Mouse (Mus musculus) urinary bladder, postnatal 14 days (tissue): Measurements from ENCODE around the gene Zp1.

Source experiments
- DNase-seq: peaks from one replicate; pipeline ENCODE4 v3.0.0; 2021; ENCODE audit warnings: low spot score

Gene Zp1

GRCm38 (mm10) chr19:10924220-10924619 is 3.8 kb upstream of the Zp1 start:
- DNase-seq: no peak

- no peak for DNase-seq
These were observed 626 bp upstream of the Zp1 start for GRCm38 (mm10) chr19:10921058-10921457.

GRCm38 (mm10) chr19:10918321-10918991 is 2.0 kb downstream of the Zp1 start:
- no peak for DNase-seq

GRCm38 (mm10) chr19:10916506-10916905 is 3.9 kb downstream of the Zp1 start:
- DNase-seq: no peak

- DNase-seq: no peak
These were observed 5.6 kb downstream of the Zp1 start for GRCm38 (mm10) chr19:10914870-10915269.

- no peak for DNase-seq
These were observed 6.1 kb downstream of the Zp1 start for GRCm38 (mm10) chr19:10914291-10914690.

- DNase-seq: no peak
These were observed 11.2 kb downstream of the Zp1 start for GRCm38 (mm10) chr19:10909087-10909721.

GRCm38 (mm10) chr19:10907891-10908290 is 12.5 kb downstream of the Zp1 start:
- DNase-seq: peak; percentile 65

- no peak for DNase-seq
These were observed 14.8 kb downstream of the Zp1 start for GRCm38 (mm10) chr19:10905728-10906000.

- DNase-seq: peak; percentile 66
These were observed 15.3 kb downstream of the Zp1 start for GRCm38 (mm10) chr19:10904927-10905727.

- no peak for DNase-seq
These were observed 15.9 kb downstream of the Zp1 start for GRCm38 (mm10) chr19:10904512-10904911.

GRCm38 (mm10) chr19:10901046-10901445 is 19.4 kb downstream of the Zp1 start:
- DNase-seq: no peak

- no peak for DNase-seq
These were observed 20.1 kb downstream of the Zp1 start for GRCm38 (mm10) chr19:10900315-10900714.

GRCm38 (mm10) chr19:10897491-10897890 is 22.9 kb downstream of the Zp1 start:
- no peak for DNase-seq

GRCm38 (mm10) chr19:10896849-10897248 is 23.6 kb downstream of the Zp1 start:
- no peak for DNase-seq

- peak; percentile 41 for DNase-seq
These were observed 24.7 kb downstream of the Zp1 start for GRCm38 (mm10) chr19:10895708-10896107.

GRCm38 (mm10) chr19:10895016-10895528 is 25.4 kb downstream of the Zp1 start, which contains the start of gene Prpf19:
Gene Prpf19 (plus strand): TSS chr19:10895231.
- DNase-seq: peak; percentile 98

- DNase-seq: no peak
These were observed 28.2 kb downstream of the Zp1 start for GRCm38 (mm10) chr19:10892201-10892600.

GRCm38 (mm10) chr19:10881426-10882154 is 38.8 kb downstream of the Zp1 start, which contains the start of gene Tmem109:
Gene Tmem109 (minus strand): TSS chr19:10882001.
- DNase-seq: peak; percentile 95

GRCm38 (mm10) chr19:10880975-10881425 is 39.4 kb downstream of the Zp1 start:
- no peak for DNase-seq

- DNase-seq: peak; percentile 74
These were observed 40.1 kb downstream of the Zp1 start for GRCm38 (mm10) chr19:10880085-10880974.
